Mouse (Mus musculus) lung, postnatal 4 days (tissue): ENCODE results near the gene Wasf1.

Source experiments
- DNase-seq, 2 experiments: peaks; one replicate each; pipeline ENCODE4 v3.0.0; 2021

The Wasf1 gene

DNA sequence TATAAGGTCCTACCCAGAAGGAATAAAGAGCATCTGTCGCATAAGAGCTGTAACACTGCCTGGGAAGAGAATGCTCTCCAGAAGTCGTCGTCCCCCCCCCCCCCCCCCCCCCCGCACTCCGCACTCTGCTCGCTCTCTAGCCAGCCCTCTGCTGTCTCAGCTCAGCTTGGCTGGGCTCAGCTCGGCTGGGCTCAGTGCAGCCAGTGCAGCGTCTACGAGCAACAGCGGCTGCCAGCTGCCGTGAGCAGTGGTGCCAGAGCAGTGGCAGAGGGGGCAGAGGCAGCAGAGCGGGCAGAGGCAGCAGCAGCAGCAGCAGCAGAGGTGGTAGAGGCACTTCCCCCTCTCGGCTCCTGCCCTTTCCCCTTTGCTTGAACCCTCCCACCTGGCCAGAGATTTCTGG, 102.1 kb downstream of the Wasf1 start:
- peak in 1 of 2 experiments; percentile 46 for DNase-seq
